Comparison of ENCODE assay signal across 8 mouse cellular contexts in genomic region chr1:41810318-41810964, GRCm38 (mm10).
A peak's percentile ranks its signal among the peaks of the same experiment; 100 is the strongest.
DNase-seq lines count a peak whose midpoint lies in the region; ATAC-seq and TF ChIP-seq lines count a peak whose summit lies in the region.

No protein-coding gene starts in this region.

- H3K9ac ChIP-seq in heart, embryonic 14.5 days (ENCODE audit: low read length), result no peak overlapping the region
- H3K9ac ChIP-seq in kidney, postnatal 0 days (ENCODE audit: low read depth, low read length), result no peak overlapping the region
- no peak overlapping the region for H3K9ac ChIP-seq in limb, embryonic 14.5 days (ENCODE audit: low read depth, low read length, severe bottlenecking)

- H3K27me3 ChIP-seq in heart, embryonic 14.5 days (ENCODE audit: control insufficient read depth, insufficient read depth, low read length), result no peaks in the 10 kb centered on the region
- no peaks in the 10 kb centered on the region for H3K27me3 ChIP-seq in kidney, postnatal 0 days (ENCODE audit: insufficient read depth, low read length)
- H3K27me3 ChIP-seq in limb, embryonic 14.5 days (ENCODE audit: control insufficient read depth, insufficient read depth, low read length), result no peaks in the 10 kb centered on the region

- peak overlapping the region; percentile 46; the same call in 1 of the 2 replicates for H3K27ac ChIP-seq in cortical plate, adult 2 months (ENCODE audit: insufficient read depth, low read length)
- H3K27ac ChIP-seq in heart, embryonic 14.5 days (replicated peaks in 1 of 2; ENCODE audit: control insufficient read depth in 1 of 2, insufficient read depth in 1 of 2, low read depth in 2 of 2, low read length in 2 of 2), result no peak overlapping the region
- H3K27ac ChIP-seq in kidney, postnatal 0 days, result no peak overlapping the region
- no peak overlapping the region for H3K27ac ChIP-seq in limb, embryonic 14.5 days (replicated peaks; ENCODE audit: low read depth, low read length)

- peak overlapping the region; percentile 21; the same call in 1 of the 2 replicates for H3K4me3 ChIP-seq in cortical plate, adult 2 months (ENCODE audit: insufficient read depth, low read length)
- H3K4me3 ChIP-seq in heart, embryonic 14.5 days (ENCODE audit: control insufficient read depth in 1 of 2, insufficient read depth in 1 of 2, low read depth in 1 of 2, low read length in 2 of 2), result peak overlapping the region in 1 of 2 experiments; percentile 6; a peak in 1 of 4 replicates
- 0 out of 2 replicates have a peak overlapping the region, but pooled peaks have one; percentile 8 for H3K4me3 ChIP-seq in kidney, postnatal 0 days (replicated peaks; ENCODE audit: low read depth, low read length)
- peak overlapping the region; percentile 9 for H3K4me3 ChIP-seq in limb, embryonic 14.5 days (replicated peaks; ENCODE audit: low read length)

- WGBS in heart, embryonic 14.5 days, result 19% methylated on average over 9 of the region's 9 CpGs
- WGBS in kidney, postnatal 0 days, result 5% methylated on average over 9 of the region's 9 CpGs
- 5% methylated on average over 9 of the region's 9 CpGs for WGBS in limb, embryonic 14.5 days

- H3K4me2 ChIP-seq in heart, embryonic 14.5 days (ENCODE audit: low read length), result peak overlapping the region; percentile 55
- peak overlapping the region; percentile 42 for H3K4me2 ChIP-seq in kidney, postnatal 0 days (ENCODE audit: low read length)
- H3K4me2 ChIP-seq in limb, embryonic 14.5 days (replicated peaks; ENCODE audit: low read depth, low read length, severe bottlenecking), result peak overlapping the region; percentile 36

- no peaks in the 10 kb centered on the region for H3K9me3 ChIP-seq in heart, embryonic 14.5 days (ENCODE audit: control insufficient read depth, low read length)
- H3K9me3 ChIP-seq in kidney, postnatal 0 days (replicated peaks; ENCODE audit: low read length), result no peaks in the 10 kb centered on the region
- no peaks in the 10 kb centered on the region for H3K9me3 ChIP-seq in limb, embryonic 14.5 days (ENCODE audit: control insufficient read depth, low read length)

- peak; percentile 84 for TF ChIP-seq CTCF in cortical plate, adult 2 months (IDR thresholded peaks at IDR 0.05; ENCODE audit: extremely low read depth, insufficient read depth, low read length)
- TF ChIP-seq CTCF in kidney, postnatal 0 days (IDR thresholded peaks at IDR 0.05; ENCODE audit: low read depth), result peak; percentile 81

- DNase-seq in heart, adult 18-20 months, result peak; percentile 0 to 5
- no peak for DNase-seq in heart, adult 9 months (ENCODE audit: low spot score in 2 of 2)
- peak; percentile 92 for DNase-seq in kidney, postnatal 0 days (ENCODE audit: low spot score)
- peak; percentile 81 for DNase-seq in limb, embryonic 14.5 days (ENCODE audit: low spot score)
- peak; percentile 80 for DNase-seq in retina, embryonic 14.5 days (ENCODE audit: low spot score)
- DNase-seq in natural killer cell, adult 2 months (ENCODE audit: low spot score in 2 of 2), result no peak

- no peaks in the 10 kb centered on the region for H3K36me3 ChIP-seq in heart, embryonic 14.5 days (ENCODE audit: control insufficient read depth, insufficient read depth, low read length)
- no peaks in the 10 kb centered on the region for H3K36me3 ChIP-seq in kidney, postnatal 0 days (ENCODE audit: insufficient read depth, low read length)
- H3K36me3 ChIP-seq in limb, embryonic 14.5 days (ENCODE audit: control insufficient read depth, insufficient read depth, low read length), result no peaks in the 10 kb centered on the region

- no peaks in the 10 kb centered on the region; the same call in 1 of the 2 replicates for H3K4me1 ChIP-seq in cortical plate, adult 2 months (ENCODE audit: control insufficient read depth, insufficient read depth, low read length)
- peaks cover 0 to 3% of the 10 kb centered on the region in 2 experiments; a peak in 1 of 4 replicates for H3K4me1 ChIP-seq in heart, embryonic 14.5 days (ENCODE audit: control insufficient read depth in 2 of 2, insufficient read depth in 2 of 2, low read length in 2 of 2)
- H3K4me1 ChIP-seq in kidney, postnatal 0 days (replicated peaks; ENCODE audit: insufficient read depth, low read length), result no peaks in the 10 kb centered on the region
- no peaks in the 10 kb centered on the region for H3K4me1 ChIP-seq in limb, embryonic 14.5 days (ENCODE audit: control insufficient read depth, insufficient read depth, low read length)

- ATAC-seq in heart, embryonic 14.5 days (ENCODE audit: insufficient number of reproducible peaks, insufficient read depth, low FRiP score, low read depth), result peak; percentile 59; the same call in 1 of the 2 replicates
- ATAC-seq in kidney, postnatal 0 days (replicated peaks; ENCODE audit: low FRiP score, low read depth), result peak; percentile 85
- peak; percentile 90 for ATAC-seq in limb, embryonic 14.5 days (ENCODE audit: low FRiP score, low read depth)

- no peak for TF ChIP-seq POLR2A in cortical plate, adult 2 months (IDR thresholded peaks at IDR 0.05; ENCODE audit: extremely low read depth, insufficient read depth, low read length)
- no peak for TF ChIP-seq POLR2A in limb, embryonic 14.5 days (IDR thresholded peaks at IDR 0.05; ENCODE audit: borderline replicate concordance, extremely low read depth, insufficient read depth, insufficient read length)

Comparison
In these comparisons a context has a peak if more than half of its experiments do, and no peak if none do; other contexts are left out.
1. DNase-seq: peak in heart, adult 18-20 months (2 of 2), kidney, postnatal 0 days (single experiment), limb, embryonic 14.5 days (single experiment) and retina, embryonic 14.5 days (single experiment); none in heart, adult 9 months (0 of 2) and natural killer cell, adult 2 months (0 of 2).
2. Peak in every context shown above with its lines, with median percentiles within 50 percentile points of each other: ATAC-seq and H3K4me2 ChIP-seq.